Mouse (Mus musculus) right cerebral cortex, adult 2 months (tissue): Measurements from ENCODE around the gene Exoc4.

Experiments used
- DNase-seq, 2 experiments: peaks; one replicate each; pipeline ENCODE4 v3.0.0; 2021 to 2022; ENCODE audit warnings: low spot score in 2 of 2

Gene Exoc4

GRCm38 (mm10) chr6:33625931-33626330 lies 377.0 kb downstream of the Exoc4 start:
- DNase-seq = no peak

DNA sequence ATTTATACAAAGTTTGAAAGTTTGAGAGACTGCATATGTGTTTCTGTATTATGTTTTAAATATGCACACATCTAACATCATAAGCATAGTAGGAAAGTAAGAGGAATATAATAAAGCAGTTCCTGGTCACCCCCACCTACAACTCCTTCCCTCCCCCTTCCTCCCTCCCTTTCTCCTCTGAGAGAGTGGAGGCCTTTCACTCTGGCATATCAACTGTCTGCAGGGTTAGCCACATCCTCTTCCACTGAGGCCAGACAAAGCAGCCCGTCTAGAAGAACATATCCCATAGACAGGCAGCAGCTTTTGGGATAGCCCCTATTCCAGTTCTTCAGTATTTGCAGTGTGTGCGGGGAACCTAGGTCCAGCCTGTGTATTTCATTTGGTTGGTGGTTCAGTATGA lies 382.2 kb downstream of the Exoc4 start:
- no peak for DNase-seq

- DNase-seq = no peak
Measured at GRCm38 (mm10) chr6:33637192-33637591, 388.3 kb downstream of the Exoc4 start.

- peak; percentile 42 to 56 for DNase-seq
Measured at GRCm38 (mm10) chr6:33681778-33682640, 433.1 kb downstream of the Exoc4 start.

DNA sequence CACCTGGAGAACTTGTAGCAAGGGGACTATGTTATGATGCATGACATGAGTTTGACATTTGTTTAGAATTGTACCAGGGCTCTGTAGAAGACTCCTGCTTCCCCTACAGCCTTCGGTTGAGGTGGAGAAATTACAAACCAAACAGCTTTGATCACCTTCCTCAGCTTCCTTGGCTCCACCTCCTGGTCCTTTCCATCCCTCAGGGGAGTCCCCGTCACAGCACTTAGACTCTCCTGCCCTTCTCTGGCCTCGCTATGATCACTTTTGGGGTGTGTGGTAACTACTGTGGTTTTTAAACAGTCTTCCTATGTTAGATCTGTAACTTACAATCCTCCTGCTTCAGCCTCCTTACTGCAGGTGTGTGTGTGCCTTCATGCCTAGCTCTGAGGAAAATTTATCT lies 434.6 kb downstream of the Exoc4 start:
- DNase-seq = no peak

- no peak for DNase-seq
Measured at GRCm38 (mm10) chr6:33685321-33685720, 436.4 kb downstream of the Exoc4 start.

GRCm38 (mm10) chr6:33690601-33691000 lies 441.7 kb downstream of the Exoc4 start:
- DNase-seq = peak; percentile 17 to 25

GRCm38 (mm10) chr6:33696976-33697375 lies 448.1 kb downstream of the Exoc4 start:
- no peak for DNase-seq

DNA sequence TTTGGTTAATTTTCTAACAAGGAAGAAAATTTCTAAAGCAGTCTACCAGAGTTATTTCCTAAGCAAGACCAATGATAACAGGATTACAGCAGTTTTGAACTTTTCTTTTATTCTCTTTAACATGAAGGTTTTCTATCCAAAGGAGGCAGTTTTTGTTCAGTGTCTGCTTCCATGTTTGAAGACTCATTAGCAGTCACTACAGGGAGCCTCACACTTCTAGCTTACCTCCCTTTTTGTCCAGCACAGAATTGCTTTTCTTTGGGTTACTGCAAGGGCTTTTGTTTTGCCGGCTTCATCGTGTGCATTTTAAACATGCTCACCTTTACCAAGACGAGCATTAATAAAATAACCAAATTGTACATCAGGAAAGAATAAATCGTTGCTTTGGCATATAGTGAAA lies 460.0 kb downstream of the Exoc4 start:
- no peak for DNase-seq

GRCm38 (mm10) chr6:33709340-33709739 lies 460.5 kb downstream of the Exoc4 start:
- DNase-seq = no peak

DNA sequence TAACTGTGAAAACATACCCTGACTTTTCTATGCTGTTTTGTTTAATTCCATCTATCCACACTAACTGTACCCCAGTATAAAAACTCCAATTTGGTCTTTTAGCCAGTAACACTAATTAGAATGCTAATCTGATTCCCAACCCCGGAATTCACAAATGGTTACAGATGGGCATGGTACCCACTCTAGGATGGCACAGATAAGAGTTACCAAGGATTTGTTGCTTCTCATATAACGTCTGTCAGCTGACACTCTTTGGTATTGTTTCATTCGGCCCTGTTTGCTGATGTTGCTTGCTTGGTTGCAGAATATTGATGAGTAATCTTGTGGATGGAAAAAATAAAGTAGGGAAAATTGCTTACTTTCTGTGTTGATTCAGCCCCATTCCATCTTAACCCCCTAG lies 462.9 kb downstream of the Exoc4 start:
- no peak for DNase-seq

GRCm38 (mm10) chr6:33712540-33713118 lies 463.7 kb downstream of the Exoc4 start:
- DNase-seq = no peak

DNA sequence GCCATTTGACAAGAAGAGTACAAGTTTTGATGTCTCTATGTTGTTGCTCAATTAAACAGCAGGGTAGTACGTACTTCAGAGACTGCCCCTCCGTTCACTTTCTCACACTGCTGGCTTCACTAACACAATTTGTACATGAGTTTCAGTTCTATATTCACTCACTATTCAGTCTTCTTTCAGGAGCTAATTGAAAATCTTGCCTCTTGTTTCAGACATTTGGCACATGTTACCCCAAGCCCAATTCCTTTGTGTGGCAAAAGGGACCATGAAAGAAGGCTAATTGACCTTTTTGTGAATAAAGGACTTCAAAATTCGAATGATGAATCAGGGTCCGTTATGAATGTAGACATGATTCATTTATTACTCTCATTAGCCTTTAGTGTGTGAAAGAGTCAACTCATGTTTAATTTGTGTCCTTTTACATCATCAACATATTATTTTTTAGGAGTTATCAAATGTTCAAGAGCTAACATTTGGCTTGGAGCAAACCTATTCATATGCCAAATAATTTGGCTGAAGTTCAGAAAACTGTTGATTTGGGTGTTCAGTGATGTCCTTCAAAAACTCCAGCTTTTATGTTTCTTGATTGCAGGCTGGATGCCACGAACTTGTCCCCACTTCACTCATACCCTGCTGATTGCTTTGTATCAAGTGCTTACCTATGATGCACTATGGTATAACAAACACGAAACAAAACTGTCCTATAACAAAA lies 467.5 kb downstream of the Exoc4 start:
- DNase-seq = no peak

DNA sequence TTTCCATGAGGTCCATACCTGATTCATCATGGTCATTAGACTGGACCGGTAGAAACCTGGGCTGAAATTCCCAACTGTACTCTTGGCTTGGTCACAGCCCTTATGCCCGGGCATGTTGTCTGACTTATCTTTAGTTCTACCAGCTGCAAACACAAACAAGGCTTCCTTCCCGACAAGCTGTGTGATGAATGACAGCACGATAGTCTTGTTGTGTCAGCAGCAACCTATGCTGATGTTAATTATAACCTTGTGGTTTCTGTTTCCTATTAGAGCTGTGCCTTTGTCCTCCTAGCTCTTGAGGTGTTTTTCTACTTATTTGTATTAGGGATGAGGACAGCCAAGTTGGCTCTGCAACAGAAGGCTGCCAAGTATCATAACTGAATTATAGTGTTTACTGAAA lies 472.3 kb downstream of the Exoc4 start:
- no peak for DNase-seq

DNA sequence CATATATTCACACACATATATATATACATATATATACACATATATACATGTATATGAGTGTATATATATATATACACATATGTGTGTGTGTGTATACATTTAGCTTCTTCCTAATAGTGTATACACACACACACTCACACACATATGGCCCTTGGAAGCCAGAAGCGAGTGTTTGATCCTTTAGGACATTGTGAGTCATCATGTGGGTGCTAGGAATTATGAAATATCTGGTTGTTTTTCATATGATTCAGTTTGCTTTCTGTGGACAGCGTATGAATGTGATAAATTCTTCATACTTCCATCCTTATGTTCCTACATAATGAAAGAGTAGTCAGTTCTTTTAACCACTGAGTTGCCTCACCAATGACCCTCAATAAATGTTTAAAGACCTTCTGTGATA lies 473.9 kb downstream of the Exoc4 start:
- DNase-seq = no peak

- no peak for DNase-seq
Measured at GRCm38 (mm10) chr6:33724596-33724995, 475.7 kb downstream of the Exoc4 start.

- DNase-seq = no peak
Measured at GRCm38 (mm10) chr6:33727271-33727670, 478.4 kb downstream of the Exoc4 start.

DNA sequence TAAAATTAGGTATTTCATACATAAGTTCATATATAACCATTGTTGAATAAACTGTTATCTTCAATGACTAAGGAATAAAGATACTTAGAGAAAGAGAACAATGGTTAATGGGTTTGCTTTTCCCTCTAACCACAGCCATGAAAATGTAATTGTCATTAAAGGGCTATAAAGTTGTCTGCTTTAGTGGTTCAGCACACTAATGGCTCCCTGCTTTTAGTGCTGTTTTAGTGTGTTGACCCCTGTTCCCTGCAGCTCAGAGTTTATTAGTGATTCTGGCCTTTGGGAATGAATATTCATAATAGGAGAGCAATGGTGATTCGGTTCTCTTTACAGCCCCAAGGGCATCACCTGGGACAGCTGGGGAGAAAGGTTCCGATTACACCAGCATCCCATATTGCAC lies 483.3 kb downstream of the Exoc4 start:
- DNase-seq = no peak

DNA sequence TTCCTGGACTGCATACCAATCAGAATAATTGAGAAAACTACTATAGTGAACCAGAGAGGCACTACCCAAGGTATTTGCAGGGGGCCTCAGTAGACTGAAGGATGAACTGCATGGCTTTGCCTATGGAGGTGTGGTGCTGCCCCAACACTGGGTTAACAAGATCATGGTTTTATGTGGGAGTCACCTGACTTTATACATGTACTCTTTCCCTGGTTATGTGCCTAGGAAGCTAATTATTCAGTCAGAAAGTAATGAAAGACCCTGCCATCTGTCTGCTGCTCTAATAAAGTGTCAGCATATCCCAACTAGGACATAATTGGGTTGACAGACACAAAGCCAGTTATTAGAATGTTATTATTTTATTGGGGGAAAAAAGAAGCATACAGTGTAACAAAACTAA lies 484.7 kb downstream of the Exoc4 start:
- DNase-seq = no peak

- DNase-seq = no peak
Measured at GRCm38 (mm10) chr6:33734032-33734431, 485.1 kb downstream of the Exoc4 start.

- DNase-seq = no peak
Measured at GRCm38 (mm10) chr6:33738857-33739291, 490.0 kb downstream of the Exoc4 start.

DNA sequence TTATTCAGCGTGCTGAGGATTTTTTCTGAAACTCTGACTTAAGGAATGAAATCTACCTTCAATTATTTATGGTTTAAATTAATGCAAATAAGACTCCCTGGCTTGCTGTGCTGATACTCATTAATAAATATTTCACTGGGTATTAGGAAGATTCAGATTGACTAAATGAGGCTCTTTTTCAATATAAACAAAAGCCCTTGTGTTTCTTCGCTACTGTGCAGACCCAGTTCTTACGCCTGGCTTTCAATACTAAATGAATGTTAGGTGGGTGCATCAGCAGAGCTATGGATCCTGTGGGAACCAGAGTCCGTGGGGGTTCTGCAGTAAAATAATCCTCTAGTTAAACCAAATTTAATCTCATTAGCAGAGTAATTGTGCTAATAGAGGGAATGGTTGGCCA lies 490.4 kb downstream of the Exoc4 start:
- DNase-seq = no peak

DNA sequence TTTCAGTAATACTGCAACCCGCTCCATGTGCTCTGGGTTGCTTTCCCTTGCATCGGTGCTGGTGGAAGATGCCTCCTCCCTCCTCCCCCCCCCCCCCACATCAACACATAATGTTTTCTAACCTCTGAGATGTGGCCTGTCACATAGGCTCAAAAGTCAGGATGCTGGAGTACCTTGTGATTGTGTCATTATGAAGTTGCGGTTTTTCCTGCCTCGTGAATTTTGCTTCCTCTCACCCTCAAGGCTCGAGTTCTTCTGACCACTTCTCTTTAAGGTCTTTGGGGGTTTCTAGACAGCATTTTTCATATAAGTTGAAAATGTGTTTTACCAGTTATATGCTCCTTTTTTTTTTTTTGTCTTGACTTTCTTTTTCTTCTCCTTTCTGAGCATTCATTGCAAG lies 507.1 kb downstream of the Exoc4 start:
- no peak for DNase-seq
